Mouse (Mus musculus): ENCODE data around the gene Lbhd2. TPM values are rescaled to one million over a fixed set of nuclear protein-coding genes. Genes with fewer than 3 reads are reported as not detected.

Lbhd2 gene
- total and polyA plus RNA-seq, 2 experiments from 2014 or later, result 6.0 to 11.8 TPM

DNA sequence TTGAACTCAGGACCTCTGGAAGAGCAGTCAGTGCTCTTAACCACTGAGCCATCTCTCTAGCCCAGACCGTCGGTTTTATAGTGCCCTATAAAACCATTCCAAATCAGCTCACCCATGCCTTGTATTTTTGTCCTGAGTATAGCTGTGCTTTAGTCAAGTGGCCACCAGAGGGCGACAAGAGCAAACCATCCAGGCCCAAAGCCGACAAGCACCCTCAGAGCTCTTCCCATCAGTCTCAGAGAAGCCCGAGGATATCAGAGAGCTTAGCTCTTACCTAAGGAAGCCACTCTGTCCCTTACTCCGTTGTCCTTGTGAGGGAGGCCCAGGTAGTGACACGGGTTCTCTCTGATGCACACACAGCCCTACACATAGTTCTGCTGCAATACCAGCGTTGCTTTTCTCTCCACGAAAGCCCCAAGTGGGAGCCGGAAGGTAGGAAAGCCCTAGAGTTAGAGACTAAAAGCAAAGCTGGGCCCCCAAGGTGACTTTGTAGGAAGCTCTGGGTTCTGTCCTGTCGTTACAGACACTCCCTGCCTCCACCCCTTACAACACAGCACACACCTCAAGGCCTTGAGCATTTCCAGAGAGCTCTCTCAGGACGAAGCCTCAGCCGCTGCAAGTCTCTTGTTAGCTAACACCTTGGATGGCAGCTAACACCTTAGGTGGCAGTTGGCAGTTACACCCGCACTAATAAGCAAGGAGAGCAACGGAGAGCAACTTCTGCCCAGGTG is 5.0 kb upstream of the Lbhd2 start:
- H3K4me3 ChIP-seq (ENCODE audit: low read length), result no peak overlapping the region
- no peak overlapping the region for H3K4me2 ChIP-seq (ENCODE audit: low read depth, low read length)
- TF ChIP-seq CTCF (IDR thresholded peaks at IDR 0.05; ENCODE audit: low read depth), result peak; percentile 94
- no peaks in the 10 kb centered on the region for H3K9me3 ChIP-seq (ENCODE audit: low read length)
- ATAC-seq (peak; percentile 79), DNase-seq (ENCODE audit: low spot score) (peak; percentile 90)
- no peaks in the 10 kb centered on the region for H3K27me3 ChIP-seq (ENCODE audit: insufficient read depth, low read length)
- no peak overlapping the region for H3K9ac ChIP-seq (replicated peaks; ENCODE audit: low read length)
- H3K36me3 ChIP-seq (ENCODE audit: insufficient read depth, low read length), result no peaks in the 10 kb centered on the region
- 22% methylated on average over 15 of the region's 15 CpGs for WGBS
- no peak overlapping the region for H3K27ac ChIP-seq
- no peaks in the 10 kb centered on the region for H3K4me1 ChIP-seq (ENCODE audit: insufficient read depth, low read length)

DNA sequence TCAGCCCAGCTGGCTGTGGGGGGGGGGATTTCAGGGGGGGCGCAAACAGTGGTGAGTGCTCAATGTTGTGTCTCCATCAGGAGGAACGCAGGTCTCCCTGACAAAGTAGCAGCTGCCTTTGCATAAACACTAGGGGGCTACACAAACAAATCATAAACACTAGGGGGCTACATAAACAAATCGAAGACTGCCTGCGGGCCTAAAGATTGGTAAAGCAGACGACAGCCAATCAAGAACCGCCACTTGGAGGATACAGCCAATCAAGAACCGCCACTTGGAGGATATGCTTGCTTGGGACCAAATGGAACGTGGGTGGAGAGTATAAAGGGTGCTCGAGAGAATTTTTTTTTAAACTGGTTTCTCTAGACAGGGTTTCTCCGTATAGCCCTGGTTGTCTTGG is 1.7 kb upstream of the Lbhd2 start:
- ATAC-seq (no peak), DNase-seq (ENCODE audit: low spot score) (no peak)
- no peak overlapping the region for H3K4me2 ChIP-seq (ENCODE audit: low read depth, low read length)
- no peak overlapping the region for H3K9ac ChIP-seq (replicated peaks; ENCODE audit: low read length)
- H3K27me3 ChIP-seq (ENCODE audit: insufficient read depth, low read length), result no peaks in the 10 kb centered on the region
- TF ChIP-seq CTCF (IDR thresholded peaks at IDR 0.05; ENCODE audit: low read depth), result no peak
- no peak overlapping the region for H3K4me3 ChIP-seq (ENCODE audit: low read length)
- H3K4me1 ChIP-seq (ENCODE audit: insufficient read depth, low read length), result peaks cover 9% of the 10 kb centered on the region; the same call in 1 of the 2 replicates
- H3K36me3 ChIP-seq (ENCODE audit: insufficient read depth, low read length), result no peaks in the 10 kb centered on the region
- H3K9me3 ChIP-seq (ENCODE audit: low read length), result no peaks in the 10 kb centered on the region
- WGBS, result 70% methylated on average over 10 of the region's 10 CpGs
- no peak overlapping the region for H3K27ac ChIP-seq

DNA sequence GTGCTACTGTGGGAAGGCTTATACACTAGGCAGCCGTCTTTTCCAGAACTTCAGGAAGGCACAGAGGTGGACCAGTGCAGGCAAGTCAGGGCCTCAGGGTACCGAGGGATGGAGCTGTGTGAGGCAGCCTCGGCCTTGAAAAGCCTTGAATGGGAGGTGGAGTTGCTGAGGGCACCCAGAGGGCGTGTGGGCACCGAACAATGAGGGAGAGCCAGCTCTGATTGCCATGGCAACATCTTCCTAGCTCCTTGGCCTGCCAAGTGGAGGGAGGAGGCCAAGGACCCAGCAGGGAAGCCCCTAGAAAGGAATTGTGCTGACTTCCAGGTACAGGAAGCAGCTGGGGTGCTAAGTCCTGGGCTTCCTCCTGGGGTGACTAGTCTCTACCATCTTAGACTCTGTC is 3.0 kb downstream of the Lbhd2 start:
- Histone ChIP-seq H3K9ac (replicated peaks; ENCODE audit: low read length) (no peak overlapping the region), H3K9me3 (ENCODE audit: low read length) (no peaks in the 10 kb centered on the region), H3K4me1 (ENCODE audit: insufficient read depth, low read length) (peaks cover 12% of the 10 kb centered on the region; the same call in 1 of the 2 replicates), H3K4me2 (ENCODE audit: low read depth, low read length) (no peak overlapping the region), H3K27ac (no peak overlapping the region), H3K4me3 (ENCODE audit: low read length) (no peak overlapping the region), H3K27me3 (ENCODE audit: insufficient read depth, low read length) (no peaks in the 10 kb centered on the region), H3K36me3 (ENCODE audit: insufficient read depth, low read length) (no peaks in the 10 kb centered on the region)
- ATAC-seq (peak; percentile 50; the same call in 1 of the 2 replicates), DNase-seq (ENCODE audit: low spot score) (peak; percentile 74)
- WGBS, result 6% methylated on average over 5 of the region's 5 CpGs
- 0 out of 2 replicates have a peak, but pooled peaks have one; percentile 3 for TF ChIP-seq CTCF (IDR thresholded peaks at IDR 0.05; ENCODE audit: low read depth)

DNA sequence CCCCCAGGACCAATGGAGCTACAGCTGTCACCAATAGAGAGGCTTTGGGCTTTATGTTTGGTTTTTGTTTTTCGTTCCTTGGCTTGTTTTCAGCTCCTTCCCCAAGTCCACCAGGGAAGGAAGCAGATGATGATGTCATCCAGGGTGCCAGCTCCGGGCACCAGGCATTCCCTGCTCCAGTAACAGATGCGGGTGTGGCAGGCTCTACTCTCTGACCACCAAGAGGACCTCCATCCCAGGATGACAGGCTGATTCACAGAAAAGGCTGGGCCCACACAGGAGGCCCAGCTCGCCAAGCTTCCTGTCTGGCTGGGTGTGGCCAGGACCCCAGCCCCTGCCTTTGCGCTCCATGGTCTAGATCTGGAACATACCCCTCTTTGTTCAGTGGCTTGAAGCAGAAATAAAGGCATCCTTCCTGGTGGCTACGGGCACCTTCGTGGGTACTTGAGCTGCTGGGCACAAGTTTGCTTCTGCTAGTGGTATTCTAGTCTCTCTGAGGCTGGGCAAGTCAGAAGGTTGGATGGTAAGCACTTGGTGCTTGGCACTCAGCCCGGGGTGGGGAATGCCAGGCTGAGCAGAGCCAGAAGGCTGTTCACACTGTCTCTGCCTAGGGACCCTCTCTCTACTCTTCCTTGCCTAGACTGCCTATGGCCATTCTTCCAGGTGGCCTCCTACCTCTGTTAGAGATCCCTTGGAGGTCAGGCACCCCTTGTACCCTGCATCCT is 5.2 kb downstream of the Lbhd2 start:
- no peaks in the 10 kb centered on the region for H3K36me3 ChIP-seq (ENCODE audit: insufficient read depth, low read length)
- TF ChIP-seq CTCF (IDR thresholded peaks at IDR 0.05; ENCODE audit: low read depth), result no peak
- WGBS, result 74% methylated on average over 8 of the region's 8 CpGs
- H3K27me3 ChIP-seq (ENCODE audit: insufficient read depth, low read length), result no peaks in the 10 kb centered on the region
- H3K4me2 ChIP-seq (ENCODE audit: low read depth, low read length), result no peak overlapping the region
- no peak for ATAC-seq
- DNase-seq (ENCODE audit: low spot score), result no peak
- H3K9me3 ChIP-seq (ENCODE audit: low read length), result no peaks in the 10 kb centered on the region
- H3K4me3 ChIP-seq (ENCODE audit: low read length), result no peak overlapping the region
- no peak overlapping the region for H3K9ac ChIP-seq (replicated peaks; ENCODE audit: low read length)
- peaks cover 12% of the 10 kb centered on the region; the same call in 1 of the 2 replicates for H3K4me1 ChIP-seq (ENCODE audit: insufficient read depth, low read length)
- no peak overlapping the region for H3K27ac ChIP-seq

DNA sequence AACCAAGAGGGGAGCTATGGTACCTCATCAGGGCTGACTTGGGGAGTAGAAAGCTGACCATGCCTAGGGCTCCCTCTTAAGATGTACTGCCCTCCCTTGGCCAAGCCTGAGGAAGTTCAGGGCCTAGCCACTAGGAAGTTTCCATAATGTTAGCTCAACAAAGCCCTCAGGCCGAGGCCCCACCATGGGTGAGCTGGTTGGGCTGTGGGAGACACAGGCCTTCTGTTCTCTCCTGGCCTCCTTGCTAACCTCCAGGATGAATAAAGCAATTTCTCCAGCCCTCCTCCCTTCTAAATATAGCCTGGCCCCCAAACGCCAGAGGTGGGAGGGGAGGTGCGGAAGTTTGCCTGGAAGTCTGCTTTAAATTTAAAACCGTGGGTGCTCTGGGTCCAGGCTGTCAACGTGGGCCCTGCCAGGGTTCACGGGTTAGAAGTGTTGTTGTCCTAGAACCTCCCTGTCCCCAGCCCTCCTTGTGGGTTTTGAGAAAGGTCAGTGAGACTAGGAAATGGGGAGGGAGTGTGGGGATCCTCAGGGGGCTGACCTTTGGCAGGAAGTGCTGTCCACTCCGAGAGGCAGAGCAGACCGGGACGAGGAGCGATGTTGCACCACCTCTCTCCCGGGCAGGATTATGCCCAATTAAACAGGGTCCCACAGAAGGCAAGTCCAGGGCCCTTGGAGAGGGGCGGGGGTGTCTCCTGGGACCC is 6.1 kb downstream of the Lbhd2 start:
- H3K4me1 ChIP-seq (ENCODE audit: insufficient read depth, low read length), result peaks cover 12% of the 10 kb centered on the region; the same call in 1 of the 2 replicates
- peak overlapping the region; percentile 25; the same call in 1 of the 2 replicates for H3K9ac ChIP-seq (replicated peaks; ENCODE audit: low read length)
- TF ChIP-seq CTCF (IDR thresholded peaks at IDR 0.05; ENCODE audit: low read depth), result peak; percentile 21; the same call in 1 of the 2 replicates
- WGBS, result 24% methylated on average over 11 of the region's 12 CpGs
- DNase-seq (ENCODE audit: low spot score), result no peak
- no peak overlapping the region for H3K27ac ChIP-seq
- peak overlapping the region; percentile 48 for H3K4me2 ChIP-seq (ENCODE audit: low read depth, low read length)
- no peaks in the 10 kb centered on the region for H3K27me3 ChIP-seq (ENCODE audit: insufficient read depth, low read length)
- ATAC-seq, result no peak
- H3K9me3 ChIP-seq (ENCODE audit: low read length), result no peaks in the 10 kb centered on the region
- no peaks in the 10 kb centered on the region for H3K36me3 ChIP-seq (ENCODE audit: insufficient read depth, low read length)
- H3K4me3 ChIP-seq (ENCODE audit: low read length), result peak overlapping the region; percentile 17

DNA sequence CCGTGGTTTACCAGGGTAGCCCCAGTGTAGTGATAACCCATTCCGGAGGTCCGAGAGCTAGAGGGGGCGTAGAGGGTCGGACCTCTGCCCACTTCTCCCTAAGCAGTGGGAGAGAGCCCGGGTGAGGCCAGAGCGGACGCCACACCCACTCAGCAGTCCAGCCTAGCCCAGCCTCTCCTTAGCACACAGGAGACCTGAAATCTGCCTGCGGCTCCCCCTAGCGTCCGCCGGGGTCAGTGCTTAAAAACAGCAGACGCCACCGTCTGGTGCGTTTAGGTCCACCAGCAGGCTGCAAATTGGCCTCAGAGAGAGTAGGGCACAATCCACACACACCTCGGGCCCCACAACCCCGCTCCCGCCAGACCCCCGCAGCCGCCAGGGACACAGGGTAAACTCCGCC is 6.7 kb downstream of the Lbhd2 start:
- H3K27ac ChIP-seq, result no peak overlapping the region
- ATAC-seq (peak; percentile 86), DNase-seq (ENCODE audit: low spot score) (peak; percentile 93)
- no peaks in the 10 kb centered on the region for H3K27me3 ChIP-seq (ENCODE audit: insufficient read depth, low read length)
- H3K9ac ChIP-seq (replicated peaks; ENCODE audit: low read length), result peak overlapping the region; percentile 25; the same call in 1 of the 2 replicates
- WGBS, result 2% methylated on average over 21 of the region's 21 CpGs
- TF ChIP-seq CTCF (IDR thresholded peaks at IDR 0.05; ENCODE audit: low read depth), result peak; percentile 97
- no peaks in the 10 kb centered on the region for H3K9me3 ChIP-seq (ENCODE audit: low read length)
- peak overlapping the region; percentile 48 for H3K4me2 ChIP-seq (ENCODE audit: low read depth, low read length)
- H3K4me1 ChIP-seq (ENCODE audit: insufficient read depth, low read length), result peaks cover 12% of the 10 kb centered on the region; the same call in 1 of the 2 replicates
- peak overlapping the region; percentile 17 for H3K4me3 ChIP-seq (ENCODE audit: low read length)
- no peaks in the 10 kb centered on the region for H3K36me3 ChIP-seq (ENCODE audit: insufficient read depth, low read length)
